Mouse (Mus musculus): ENCODE measurements around the gene Vac14.

Vac14 gene

DNA sequence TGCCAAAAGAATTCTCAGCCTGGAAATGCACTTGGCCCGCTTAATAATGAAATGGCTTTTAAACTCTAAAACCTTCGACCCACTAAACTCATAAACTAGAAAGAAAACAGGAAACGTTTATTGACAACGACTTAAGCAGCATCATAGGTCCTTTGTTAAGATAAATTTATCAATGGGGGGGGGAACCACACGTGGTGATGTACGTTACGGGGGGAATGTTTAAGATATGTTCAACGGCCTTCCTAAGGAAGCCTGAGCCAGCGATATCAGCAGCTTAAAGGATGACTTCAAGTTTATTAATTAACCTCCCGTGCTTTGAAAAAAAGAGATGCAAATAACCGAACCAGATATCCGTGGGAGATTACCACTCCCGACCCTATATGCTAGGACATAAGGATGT is 131.9 kb downstream of the Vac14 start:
- no peak for DNase-seq (ENCODE audit: low spot score)

DNA sequence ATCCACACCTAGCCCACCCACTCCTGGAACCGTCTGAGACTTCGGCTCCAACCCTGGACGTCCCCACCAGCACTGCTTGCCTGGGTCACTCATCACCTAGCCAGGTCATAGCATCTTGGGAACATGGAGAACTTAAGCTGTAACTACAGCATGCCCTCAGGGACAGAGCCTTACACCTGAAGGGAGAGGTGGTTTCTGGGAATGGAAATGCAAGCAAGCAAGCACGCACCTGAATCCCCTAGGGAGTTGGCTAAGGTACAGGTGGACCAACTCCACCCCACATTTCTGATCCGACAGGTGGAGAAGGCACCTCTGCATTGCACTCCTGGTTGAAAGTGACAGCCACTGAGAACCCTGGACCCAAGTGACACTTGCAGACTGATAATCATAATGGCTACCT is 133.1 kb downstream of the Vac14 start:
- no peak for DNase-seq (ENCODE audit: low spot score)

DNA sequence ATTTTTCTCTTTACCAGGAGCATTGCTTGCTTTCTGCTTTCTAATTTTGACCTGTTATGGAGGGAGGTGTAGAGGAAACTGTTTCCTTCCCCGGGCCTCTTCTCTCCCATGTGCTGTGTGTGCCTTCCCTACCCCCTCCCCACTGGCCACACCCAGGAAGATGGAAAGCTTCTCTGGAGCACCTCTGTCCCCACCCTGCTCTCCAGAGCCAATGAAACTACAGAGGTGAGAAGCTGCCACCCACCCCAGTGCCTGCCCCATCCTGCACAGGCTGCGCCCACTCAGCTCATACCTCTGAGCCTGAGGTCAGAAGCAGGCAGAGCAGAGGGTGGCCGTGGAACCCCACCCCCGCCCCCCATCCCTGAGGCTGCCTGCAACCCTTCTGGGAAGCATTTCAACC is 136.3 kb downstream of the Vac14 start:
- no peak for DNase-seq (ENCODE audit: low spot score)

DNA sequence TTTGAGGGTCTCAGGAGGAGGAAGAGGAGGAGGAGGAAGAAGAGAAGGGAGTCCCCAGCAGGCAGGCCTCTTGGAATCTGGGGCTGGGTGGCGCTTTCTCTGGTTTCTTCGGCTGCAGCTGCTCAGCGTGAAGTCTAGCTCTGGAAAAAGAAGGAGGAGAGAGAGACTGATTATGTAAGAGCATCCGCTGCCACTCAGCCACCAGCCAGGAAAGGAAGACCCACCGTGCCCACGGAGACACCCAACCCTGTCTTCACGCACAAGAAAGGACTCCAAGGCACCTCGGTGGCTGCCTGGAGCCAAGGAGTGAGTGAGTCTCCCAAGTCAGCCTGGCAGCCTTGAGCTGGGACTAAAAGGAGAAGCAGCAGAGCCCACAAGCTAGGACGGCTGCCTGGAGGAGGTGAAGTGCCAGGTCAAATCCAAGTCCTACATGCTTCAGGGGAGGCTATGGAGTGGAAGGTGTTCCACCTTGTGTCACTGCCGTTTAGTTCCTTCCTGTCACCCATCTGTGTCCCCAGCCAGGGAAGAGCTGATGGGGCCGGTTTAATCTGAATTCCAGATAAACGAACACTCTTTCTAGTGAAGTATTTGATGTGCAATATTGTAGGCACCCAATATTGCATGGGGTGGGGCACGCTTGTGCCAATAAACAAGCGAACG is 137.3 kb downstream of the Vac14 start:
- DNase-seq (ENCODE audit: low spot score), result no peak

DNA sequence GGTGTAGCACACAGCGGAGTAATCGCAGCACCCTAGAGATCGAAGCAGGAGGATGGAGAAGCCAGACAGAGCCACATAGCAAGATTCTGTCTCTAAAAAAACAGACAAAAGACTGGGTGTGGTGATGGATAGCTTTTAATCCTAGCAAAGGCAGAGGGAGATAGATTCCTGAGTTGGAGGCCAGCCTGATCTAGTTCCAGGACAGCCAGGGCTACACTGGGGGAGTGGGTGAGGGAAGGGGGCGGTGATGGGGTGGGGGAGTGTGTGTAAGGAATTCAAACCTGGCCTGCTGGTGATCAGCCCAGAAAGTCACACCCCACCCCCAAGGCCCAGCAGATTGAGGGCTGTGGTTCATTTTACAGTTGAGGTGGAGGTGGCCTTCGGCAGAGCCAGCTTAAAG is 137.8 kb downstream of the Vac14 start:
- DNase-seq (ENCODE audit: low spot score), result no peak

DNA sequence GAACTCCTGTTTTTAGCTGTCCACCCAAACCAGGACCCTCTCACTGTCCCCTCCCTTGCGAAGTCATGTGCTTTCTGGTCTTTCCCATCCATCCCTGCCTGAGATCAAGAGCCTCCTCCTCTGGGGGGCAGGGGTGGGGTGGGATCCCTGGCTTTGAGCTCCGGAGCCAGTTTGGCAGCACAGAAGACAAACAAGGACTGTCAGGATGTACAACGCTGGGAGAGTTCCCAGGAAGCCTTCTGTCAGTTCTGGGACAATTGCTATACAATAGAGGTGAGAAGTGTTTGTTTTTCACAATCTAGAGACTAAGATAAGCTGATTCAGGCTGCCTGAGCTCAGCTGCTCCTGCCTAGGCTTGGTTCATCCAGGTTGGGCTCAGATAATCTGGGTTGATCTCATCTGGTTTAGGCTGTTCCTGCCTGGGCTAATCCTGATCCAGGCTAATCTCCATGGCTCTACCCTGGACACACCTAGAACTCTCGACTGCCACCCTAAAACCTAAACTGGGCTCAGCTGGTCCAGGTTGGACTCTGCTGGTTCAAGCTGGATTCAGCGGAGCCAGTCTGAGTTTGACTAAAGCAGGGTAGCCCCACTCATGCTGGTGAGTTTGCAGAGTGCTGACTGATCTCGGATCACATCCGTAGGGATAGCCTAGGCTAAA is 142.0 kb downstream of the Vac14 start:
- no peak for DNase-seq (ENCODE audit: low spot score)

DNA sequence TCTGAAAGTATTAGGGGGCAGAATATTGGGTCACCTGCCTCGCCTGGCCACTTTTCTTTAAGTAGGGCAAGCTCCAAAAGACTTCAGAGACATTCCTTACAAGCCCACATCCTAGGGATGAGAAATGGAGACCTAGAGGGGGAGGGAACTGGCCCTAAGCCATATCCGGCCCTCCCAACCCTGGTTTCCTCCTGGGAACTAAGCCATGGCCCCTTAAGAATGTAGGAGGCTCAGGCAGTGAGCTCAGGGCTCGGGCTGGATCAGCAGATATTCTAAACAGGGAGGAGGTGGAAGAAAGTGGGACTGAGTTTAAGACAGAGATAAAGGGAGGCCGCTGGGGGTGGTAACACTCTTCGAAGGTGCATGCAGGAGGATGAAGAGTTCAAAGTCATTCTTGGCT is 142.8 kb downstream of the Vac14 start:
- DNase-seq (ENCODE audit: low spot score), result no peak

DNA sequence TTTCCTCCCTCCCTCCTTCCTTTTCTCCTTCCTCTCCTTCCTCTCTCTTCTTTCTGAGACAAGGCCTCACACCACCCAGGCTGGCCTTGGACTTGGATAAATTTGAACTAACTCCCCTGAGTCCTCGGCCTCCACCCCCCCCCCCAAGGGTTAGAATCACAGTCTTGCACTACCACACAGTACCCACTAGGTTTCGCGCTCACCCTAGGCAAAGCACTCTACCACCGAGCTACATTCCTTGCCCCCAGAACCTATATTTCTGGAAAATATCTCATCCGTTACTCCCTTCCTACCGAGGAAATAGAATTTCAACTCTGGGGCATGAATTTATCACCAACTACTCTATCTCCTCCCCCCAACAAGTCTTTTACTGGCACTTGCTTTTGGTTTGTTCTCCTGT is 143.6 kb downstream of the Vac14 start:
- no peak for DNase-seq (ENCODE audit: low spot score)

DNA sequence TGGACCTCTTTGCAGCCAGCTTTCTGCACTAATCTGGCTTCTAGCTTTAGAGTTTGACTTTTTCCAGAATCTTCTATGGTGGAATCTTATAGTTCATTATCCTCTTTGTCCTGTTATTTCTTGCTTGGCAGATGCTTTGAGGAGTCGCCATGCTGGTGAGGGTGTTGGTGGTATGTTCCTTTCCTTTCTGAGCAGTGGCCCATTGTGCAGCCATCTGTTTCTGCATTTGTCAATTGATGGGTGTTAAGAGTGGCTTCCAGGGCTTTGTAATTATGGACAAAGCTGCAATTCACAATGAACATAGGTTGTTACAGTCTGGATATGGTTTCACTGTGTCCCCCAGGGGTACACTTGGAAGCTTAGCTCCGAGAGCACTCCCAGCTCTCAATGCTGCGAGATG is 146.3 kb downstream of the Vac14 start:
- DNase-seq (ENCODE audit: low spot score), result no peak

DNA sequence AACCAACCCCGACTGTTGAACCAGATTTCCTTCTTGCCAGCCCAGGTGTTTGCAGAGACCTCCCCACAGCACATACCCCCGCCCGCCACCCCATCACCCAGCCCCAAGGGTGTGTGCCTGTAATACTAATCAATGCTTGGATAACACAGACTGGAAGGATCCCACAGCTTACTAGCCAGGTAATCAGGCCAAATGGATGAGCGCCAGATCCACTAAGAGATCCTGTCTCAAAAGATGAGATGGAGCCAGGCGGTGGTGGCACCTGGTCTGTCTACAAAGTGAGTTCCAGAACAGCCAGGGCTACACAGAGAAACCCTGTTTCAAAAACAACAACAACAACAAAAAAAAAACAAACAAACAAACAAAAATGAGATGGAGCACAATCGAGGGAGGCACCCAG is 148.9 kb downstream of the Vac14 start:
- no peak for DNase-seq (ENCODE audit: low spot score)

All from T-cell, adult 2 months (primary cell).